Comparison of ENCODE assay signal across 8 mouse cellular contexts in the genomic region with DNA sequence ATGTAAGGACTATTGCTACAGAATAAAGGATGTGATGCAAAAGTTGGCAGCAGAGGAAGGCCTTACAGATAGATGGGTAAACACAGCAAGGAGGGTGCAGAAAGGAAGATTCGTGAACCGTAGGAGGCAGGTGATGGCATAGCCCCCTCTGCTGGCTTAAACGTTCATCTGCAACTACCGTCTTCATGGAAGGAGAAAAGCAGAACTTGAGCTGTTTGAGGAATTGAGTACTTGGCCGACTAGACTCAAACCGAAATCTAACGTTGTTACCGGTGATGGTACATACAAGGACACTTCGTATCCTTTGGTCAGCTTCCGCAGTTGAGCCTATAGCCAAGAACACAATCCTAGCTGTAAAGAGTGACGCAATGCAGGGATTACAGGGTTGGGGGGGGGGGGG. TPM values are rescaled to one million over a fixed set of nuclear protein-coding genes. Genes with fewer than 3 reads are reported as not detected.
DNase-seq lines count a peak whose midpoint lies in the region; ATAC-seq and TF ChIP-seq lines count a peak whose summit lies in the region.

No protein-coding gene starts in this region.

- no peaks in the 10 kb centered on the region for H3K9me3 ChIP-seq in forebrain, embryonic 15.5 days
- no peaks in the 10 kb centered on the region for H3K9me3 ChIP-seq in neural tube, embryonic 15.5 days (replicated peaks)

- no peak overlapping the region for H3K4me3 ChIP-seq in forebrain, embryonic 15.5 days
- peak overlapping the region; percentile 15; the same call in 1 of the 2 replicates for H3K4me3 ChIP-seq in layer of hippocampus, adult 2 months
- no peak overlapping the region for H3K4me3 ChIP-seq in lung, adult 2 months (replicated peaks; ENCODE audit: extremely low read depth, low read depth, low read length)
- no peak overlapping the region for H3K4me3 ChIP-seq in neural tube, embryonic 15.5 days (replicated peaks)

- TF ChIP-seq CTCF in layer of hippocampus, adult 2 months (conservative IDR thresholded peaks at IDR 0.05): peak; percentile 94
- TF ChIP-seq CTCF in lung, adult 2 months (IDR thresholded peaks at IDR 0.05; ENCODE audit: insufficient read depth, low read length): peak; percentile 71

- no peak overlapping the region for H3K27ac ChIP-seq in forebrain, embryonic 15.5 days (replicated peaks)
- 0 out of 2 replicates have a peak overlapping the region, but pooled peaks have one; percentile 32 for H3K27ac ChIP-seq in layer of hippocampus, adult 2 months
- H3K27ac ChIP-seq in neural tube, embryonic 15.5 days (replicated peaks): no peak overlapping the region

- no peak overlapping the region for H3K9ac ChIP-seq in forebrain, embryonic 15.5 days (replicated peaks)
- no peak overlapping the region for H3K9ac ChIP-seq in neural tube, embryonic 15.5 days (replicated peaks)

- 20% methylated on average over 11 of the region's 11 CpGs for WGBS in forebrain, embryonic 15.5 days
- 9% methylated on average over 11 of the region's 11 CpGs for WGBS in lung, adult 2 months
- 22% methylated on average over 11 of the region's 11 CpGs for WGBS in neural tube, embryonic 15.5 days

- ATAC-seq in forebrain, embryonic 15.5 days (replicated peaks): peak; percentile 61
- peak; percentile 41; the same call in 1 of the 2 replicates for ATAC-seq in neural tube, embryonic 15.5 days (ENCODE audit: low FRiP score)

- H3K27me3 ChIP-seq in forebrain, embryonic 15.5 days: no peaks in the 10 kb centered on the region
- no peaks in the 10 kb centered on the region for H3K27me3 ChIP-seq in neural tube, embryonic 15.5 days (replicated peaks)

- no peak for TF ChIP-seq POLR2A in lung, adult 2 months (IDR thresholded peaks at IDR 0.05; ENCODE audit: borderline replicate concordance, extremely low read depth, low read depth, low read length)

- H3K36me3 ChIP-seq in forebrain, embryonic 15.5 days: no peaks in the 10 kb centered on the region
- no peaks in the 10 kb centered on the region for H3K36me3 ChIP-seq in neural tube, embryonic 15.5 days

- H3K4me1 ChIP-seq in forebrain, embryonic 15.5 days: no peaks in the 10 kb centered on the region
- H3K4me1 ChIP-seq in lung, adult 2 months (ENCODE audit: control insufficient read depth, insufficient read depth, low read length): 0 out of 2 replicates have a peak, but pooled peaks cover 2% of the 10 kb centered on the region
- no peaks in the 10 kb centered on the region for H3K4me1 ChIP-seq in neural tube, embryonic 15.5 days

- peak; percentile 70 for DNase-seq in MEL-GATA-1-ER (ENCODE audit: extremely low read depth, low read depth)
- peak; percentile 9 for DNase-seq in cerebellum, adult 11-12 months
- DNase-seq in heart, postnatal 4 days: peak; percentile 78
- DNase-seq in layer of hippocampus, adult 2 months (ENCODE audit: low spot score in 2 of 2): peak; percentile 71 to 80
- DNase-seq in lung, adult 2 months: peak; percentile 14
- peak; percentile 38 for DNase-seq in thymus, postnatal 14 days

- H3K4me2 ChIP-seq in forebrain, embryonic 15.5 days (replicated peaks): peak overlapping the region; percentile 19; the same call in 1 of the 2 replicates
- peak overlapping the region; percentile 25 for H3K4me2 ChIP-seq in neural tube, embryonic 15.5 days

RNA-seq across cellular contexts. Expression of a gene that starts 25.4 kb away (rescaled TPM):
- polyA plus RNA-seq in forebrain, embryonic 15.5 days (2015; fragmentation: Nextera tagmentation; extraction: Ambion mirVana): not detected in 2 replicates
- not detected for total RNA-seq in heart, postnatal 4 days (2021)
- not detected for total RNA-seq in layer of hippocampus, adult 2 months (2021)
- not detected in 2 replicates for polyA plus RNA-seq in lung, adult 2 months (2012; rRNA removed)
- not detected in 2 replicates for polyA plus RNA-seq in neural tube, embryonic 15.5 days (2015; fragmentation: Nextera tagmentation; extraction: Ambion mirVana)

RNA-seq across cellular contexts. Expression of a gene that starts 48.4 kb away (rescaled TPM):
- 53.8 TPM in 2 replicates for polyA plus RNA-seq in forebrain, embryonic 15.5 days (2015; fragmentation: Nextera tagmentation; extraction: Ambion mirVana)
- total RNA-seq in heart, postnatal 4 days (2021): 10 to 100 TPM; 50.7 to 52.0 TPM
- 10 to 100 TPM; 61.4 to 62.7 TPM for total RNA-seq in layer of hippocampus, adult 2 months (2021)
- polyA plus RNA-seq in lung, adult 2 months (2012; rRNA removed): 19.6 and 27.1 TPM in 2 replicates
- 60.1 and 61.2 TPM in 2 replicates for polyA plus RNA-seq in neural tube, embryonic 15.5 days (2015; fragmentation: Nextera tagmentation; extraction: Ambion mirVana)

Comparison
In these comparisons a context has a peak if more than half of its experiments do, and no peak if none do; other contexts are left out.
1. DNase-seq: peak in every context shown above with its lines; median percentile 78 in heart, postnatal 4 days; 76 in layer of hippocampus, adult 2 months; 70 in MEL-GATA-1-ER; 38 in thymus, postnatal 14 days; 14 in lung, adult 2 months; 9 in cerebellum, adult 11-12 months.